Mouse (Mus musculus) cerebral cortex, adult 2 months (tissue): ENCODE results near the gene Cobl.

Source experiments
- WGBS: fragments of 180-500 bp; shearing (Covaris S2); methylation state at CpG from one replicate; pipeline ENCODE4 v1.1.7; 2018; 5-methylcytosine and 5-hydroxymethylcytosine counted together

Gene Cobl

GRCm38 (mm10) chr11:12443614-12444013, 21.1 kb downstream of the Cobl start:
- WGBS, result 75% methylated on average over 4 of the region's 4 CpGs

- WGBS, result 40% methylated on average over 5 of the region's 5 CpGs
Measured at GRCm38 (mm10) chr11:12443185-12443584, 21.6 kb downstream of the Cobl start.

DNA sequence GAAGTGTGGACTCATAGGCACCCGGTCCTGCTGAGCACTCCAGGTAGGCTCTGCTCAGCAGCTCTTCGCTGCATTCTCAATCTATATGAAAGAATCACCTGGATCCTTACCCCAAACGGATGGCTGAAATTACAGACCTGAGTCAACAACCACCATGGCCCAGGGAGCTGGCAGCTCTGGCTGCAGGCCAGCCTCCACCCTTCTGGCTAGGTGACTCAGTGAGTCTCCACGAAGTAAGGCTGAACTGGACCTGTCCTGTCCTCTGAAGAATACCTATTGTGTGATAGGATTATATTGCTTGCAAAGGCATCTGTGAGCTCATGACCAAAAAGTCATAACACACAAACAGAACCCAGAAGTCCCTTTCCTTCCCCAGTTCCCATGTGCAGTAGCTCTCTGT, 22.5 kb downstream of the Cobl start:
- 75% methylated on average over 4 of the region's 4 CpGs for WGBS

GRCm38 (mm10) chr11:12435905-12436304, 28.9 kb downstream of the Cobl start:
- WGBS, result 63% methylated on average over 3 of the region's 3 CpGs

DNA sequence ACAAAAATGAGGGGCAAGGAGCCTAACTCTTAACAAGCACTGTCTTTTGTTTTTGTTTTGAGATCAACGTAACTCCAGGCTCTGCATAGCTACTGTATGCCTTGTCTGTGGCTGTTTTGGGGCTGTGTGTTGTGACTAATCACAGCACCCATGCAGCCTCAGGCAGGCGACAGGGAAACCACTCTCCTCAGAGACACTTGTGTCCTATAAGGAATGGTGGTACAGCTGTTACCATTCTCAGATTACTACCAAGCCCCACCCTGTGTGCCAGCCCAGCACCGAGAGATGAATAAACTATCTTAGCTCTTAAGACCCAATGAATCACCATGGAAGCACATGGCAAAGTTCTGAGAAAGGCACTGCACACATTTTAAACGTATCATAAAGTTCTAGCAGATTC, 29.7 kb downstream of the Cobl start:
- WGBS, result 34% methylated on average over 4 of the region's 4 CpGs

DNA sequence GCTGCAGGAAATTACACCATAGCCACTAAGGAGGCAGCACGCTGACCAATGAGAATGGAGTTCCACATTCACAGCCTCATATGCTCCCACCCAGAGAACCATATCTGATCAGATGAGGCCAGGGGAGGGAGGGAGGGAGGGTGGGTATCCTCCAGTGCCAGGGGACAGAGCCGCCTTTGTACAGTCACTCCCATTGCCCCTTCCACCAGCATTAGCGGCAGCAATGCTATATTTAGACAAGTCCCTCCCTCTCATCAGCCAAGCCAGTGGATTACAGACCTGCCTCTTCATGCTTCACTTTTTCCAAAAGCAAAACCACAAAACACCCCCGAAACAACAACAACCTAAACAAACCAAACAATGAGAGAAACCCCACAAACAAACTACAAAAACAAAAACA, 30.2 kb downstream of the Cobl start:
- 52% methylated on average over 4 of the region's 4 CpGs for WGBS

DNA sequence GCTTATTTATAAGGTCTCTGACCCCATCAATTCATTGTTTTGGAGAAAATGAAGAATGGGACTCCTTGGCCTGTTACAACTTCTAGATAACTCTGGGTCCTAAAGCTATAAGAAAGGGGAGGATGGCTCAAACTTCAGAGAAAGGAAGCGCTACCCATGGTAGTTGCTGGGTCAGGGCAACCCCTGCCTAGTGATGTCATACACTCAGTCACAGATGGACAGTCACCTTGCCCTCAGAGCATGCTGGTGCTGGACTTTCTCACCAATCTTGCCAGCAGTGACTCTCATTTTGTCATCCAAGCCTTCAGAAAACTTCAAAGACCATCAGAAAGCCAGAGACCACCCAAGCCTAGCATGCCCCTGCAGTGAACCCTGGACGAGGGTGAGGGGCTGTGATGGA, 32.8 kb downstream of the Cobl start:
- 94% methylated on average over 2 of the region's 2 CpGs for WGBS

DNA sequence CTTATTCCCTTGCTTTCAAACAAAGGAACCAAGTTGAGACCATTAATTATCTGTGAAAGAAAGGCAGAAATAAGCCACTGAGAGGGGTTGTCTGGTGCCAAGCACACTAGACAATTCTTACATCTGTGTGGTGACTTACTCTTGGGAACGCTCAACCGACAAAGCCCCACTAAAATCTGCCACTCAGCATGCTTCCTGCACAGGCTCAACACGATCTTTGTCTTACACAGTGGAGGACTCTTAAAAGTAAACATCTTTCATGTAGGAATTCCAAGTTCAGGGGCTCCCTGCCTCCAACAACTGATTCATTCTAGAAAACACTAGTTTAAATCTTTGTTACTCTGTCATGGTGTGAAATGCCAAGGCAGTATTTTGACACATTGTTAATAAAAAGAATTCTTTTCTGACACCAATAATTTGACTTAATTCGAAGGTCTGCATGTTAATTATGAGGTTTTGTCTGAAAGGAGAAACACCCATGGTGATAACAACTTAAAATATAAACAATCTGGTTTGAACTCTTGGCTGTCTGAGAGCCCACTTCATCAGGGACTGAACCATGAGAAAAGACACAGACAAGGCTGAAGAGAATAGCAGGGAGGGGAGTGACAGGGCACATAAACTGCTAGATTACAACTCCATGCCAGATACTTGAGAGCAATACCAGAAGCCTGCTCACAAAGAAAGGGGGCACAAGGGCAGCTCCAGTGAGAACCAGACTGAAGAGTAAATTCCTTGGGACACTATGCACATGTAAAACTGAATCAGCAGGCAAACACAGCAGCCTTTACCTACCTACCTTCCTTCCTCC, 34.3 kb downstream of the Cobl start:
- 35% methylated on average over 4 of the region's 4 CpGs for WGBS

- WGBS, result 53% methylated on average over 5 of the region's 5 CpGs
Measured at GRCm38 (mm10) chr11:12426746-12427145, 38.0 kb downstream of the Cobl start.

- 52% methylated on average over 2 of the region's 2 CpGs for WGBS
Measured at GRCm38 (mm10) chr11:12424205-12424604, 40.6 kb downstream of the Cobl start.

DNA sequence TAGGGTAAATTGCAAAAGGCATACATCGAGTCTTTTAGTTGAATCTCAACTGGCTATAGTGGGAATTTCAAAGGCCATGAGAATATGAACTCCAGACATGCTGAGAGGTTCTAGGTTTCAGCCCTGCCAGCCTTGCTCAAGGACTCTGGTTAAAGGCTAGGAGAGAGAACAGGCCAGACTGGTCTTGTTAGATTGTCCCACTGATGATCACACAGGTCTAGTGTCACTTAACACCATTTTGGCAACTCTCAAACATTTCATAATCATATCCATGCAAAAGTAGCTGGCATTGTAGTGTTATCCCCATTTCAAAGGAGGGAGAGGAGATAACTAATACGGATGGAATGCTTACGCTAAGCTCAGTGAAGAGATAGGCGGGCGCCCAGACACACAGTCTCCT, 43.6 kb downstream of the Cobl start:
- 94% methylated on average over 5 of the region's 5 CpGs for WGBS

DNA sequence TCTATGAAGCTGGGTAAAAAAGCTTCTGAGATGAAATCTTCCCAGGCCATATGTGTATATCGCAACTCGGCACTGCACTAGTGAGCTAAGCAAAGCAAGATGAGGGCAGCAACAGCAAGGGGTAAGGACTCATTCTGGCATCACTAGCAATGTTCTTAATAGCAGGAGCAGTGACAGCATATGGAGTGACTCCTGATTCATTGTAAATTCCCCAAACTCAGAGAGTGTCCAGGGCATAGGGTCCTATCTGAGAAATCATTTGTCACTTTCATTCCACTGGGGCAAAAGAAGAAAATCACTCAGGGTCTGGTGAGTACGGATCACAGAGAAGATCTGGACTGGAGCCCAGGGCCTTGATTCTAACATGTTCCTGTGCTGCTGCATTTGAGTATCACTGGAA, 44.6 kb downstream of the Cobl start:
- 72% methylated on average over 3 of the region's 3 CpGs for WGBS

- 36% methylated on average over 7 of the region's 7 CpGs for WGBS
Measured at GRCm38 (mm10) chr11:12416899-12417298, 47.9 kb downstream of the Cobl start.

- 32% methylated on average over 3 of the region's 3 CpGs for WGBS
Measured at GRCm38 (mm10) chr11:12415329-12415728, 49.4 kb downstream of the Cobl start.

DNA sequence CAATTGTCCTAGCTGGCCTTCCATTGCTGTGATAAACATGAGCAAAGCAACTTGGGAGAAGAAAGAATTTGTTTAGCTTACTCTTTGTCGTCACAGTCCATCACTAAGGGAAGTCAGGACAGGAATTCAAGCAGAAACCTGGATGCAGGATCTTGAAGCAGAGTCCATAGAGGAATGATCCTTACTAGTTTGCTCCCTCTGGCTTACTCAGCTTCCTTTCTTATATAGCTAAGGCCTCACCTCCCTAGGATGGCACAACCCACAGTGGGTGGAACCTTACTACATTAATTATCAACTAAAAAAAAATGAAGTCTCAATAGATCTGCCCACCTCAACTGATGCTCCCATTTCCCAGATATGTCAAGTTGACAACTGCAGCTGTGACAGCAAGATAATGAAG, 52.8 kb downstream of the Cobl start:
- 74% methylated on average over 1 of the region's 1 CpGs for WGBS

DNA sequence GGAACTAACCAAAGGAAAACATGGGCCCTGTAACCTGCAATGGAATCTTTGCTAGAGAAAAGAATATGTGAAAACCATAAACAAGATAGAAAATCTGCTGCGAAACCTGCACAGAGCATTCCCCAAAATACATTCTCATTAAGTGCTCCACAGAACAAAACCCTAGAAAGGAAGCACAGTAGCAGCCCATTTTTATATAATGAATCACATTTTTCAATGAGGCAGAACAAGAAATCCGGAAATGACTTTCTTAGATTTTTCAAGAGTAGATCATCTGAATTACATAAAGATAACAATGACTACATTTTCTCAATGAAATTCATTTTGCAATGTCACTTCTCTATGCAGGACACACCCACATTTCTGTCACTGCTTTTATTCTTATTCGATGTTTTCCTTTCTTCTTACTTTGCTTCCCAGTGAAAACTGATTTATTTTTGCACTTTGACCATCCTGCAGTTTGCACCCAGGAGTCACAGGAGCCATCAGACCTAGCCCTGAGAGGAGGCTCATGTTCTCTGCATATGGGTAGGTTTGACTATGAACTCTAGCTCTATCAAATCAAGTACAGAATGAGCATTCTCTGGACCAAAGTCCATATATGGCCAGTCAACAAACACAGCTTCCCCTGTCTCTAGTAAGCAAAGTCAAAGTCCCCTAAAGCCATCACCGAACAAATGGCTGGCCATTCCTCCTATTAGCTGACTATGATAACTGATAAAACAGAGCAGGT, 53.5 kb downstream of the Cobl start:
- 66% methylated on average over 4 of the region's 4 CpGs for WGBS

DNA sequence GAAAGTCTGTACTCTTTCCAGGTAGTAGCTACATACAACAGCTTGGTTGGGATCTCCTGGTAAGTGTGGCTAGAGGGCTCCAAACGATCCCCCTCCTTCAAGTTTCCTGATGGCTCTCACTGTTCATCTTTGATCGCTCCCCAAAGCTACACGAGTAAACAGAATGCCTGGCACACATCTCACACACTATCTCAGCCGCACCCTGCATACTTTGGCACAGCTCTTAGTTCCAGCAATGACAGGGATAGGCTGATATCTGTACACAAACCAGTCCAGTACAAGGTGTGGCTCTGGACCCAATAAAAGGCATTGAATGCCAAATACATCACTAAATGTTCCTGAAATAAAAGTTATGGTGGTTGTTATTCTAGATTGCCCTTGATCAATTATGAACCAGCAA, 55.3 kb downstream of the Cobl start:
- WGBS, result 60% methylated on average over 4 of the region's 4 CpGs

- WGBS, result 60% methylated on average over 6 of the region's 6 CpGs
Measured at GRCm38 (mm10) chr11:12407834-12408233, 56.9 kb downstream of the Cobl start.

GRCm38 (mm10) chr11:12399903-12400302, 64.9 kb downstream of the Cobl start:
- WGBS, result 49% methylated on average over 2 of the region's 2 CpGs

DNA sequence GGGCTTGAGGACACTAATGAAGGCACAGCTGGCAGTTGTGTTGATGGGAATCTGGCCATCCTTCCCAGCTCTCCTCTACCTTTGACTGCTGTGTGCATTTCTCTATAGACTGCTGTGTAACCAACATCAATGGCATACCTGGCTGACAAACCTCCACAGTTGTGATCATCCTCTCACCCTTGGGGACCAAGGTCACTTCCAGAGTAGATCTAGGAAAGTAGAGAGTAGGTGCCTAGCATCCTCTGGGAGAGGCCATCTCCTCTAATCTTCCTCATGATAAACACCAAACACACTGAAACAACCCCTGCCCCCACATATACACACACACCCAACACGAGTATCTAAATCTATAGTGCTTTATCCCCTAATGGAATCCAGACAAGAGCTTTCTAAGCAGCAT, 70.1 kb downstream of the Cobl start:
- 33% methylated on average over 1 of the region's 1 CpGs for WGBS

- WGBS, result 26% methylated on average over 3 of the region's 3 CpGs
Measured at GRCm38 (mm10) chr11:12394151-12394550, 70.6 kb downstream of the Cobl start.

GRCm38 (mm10) chr11:12384826-12385225, 79.9 kb downstream of the Cobl start:
- 29% methylated on average over 2 of the region's 2 CpGs for WGBS

DNA sequence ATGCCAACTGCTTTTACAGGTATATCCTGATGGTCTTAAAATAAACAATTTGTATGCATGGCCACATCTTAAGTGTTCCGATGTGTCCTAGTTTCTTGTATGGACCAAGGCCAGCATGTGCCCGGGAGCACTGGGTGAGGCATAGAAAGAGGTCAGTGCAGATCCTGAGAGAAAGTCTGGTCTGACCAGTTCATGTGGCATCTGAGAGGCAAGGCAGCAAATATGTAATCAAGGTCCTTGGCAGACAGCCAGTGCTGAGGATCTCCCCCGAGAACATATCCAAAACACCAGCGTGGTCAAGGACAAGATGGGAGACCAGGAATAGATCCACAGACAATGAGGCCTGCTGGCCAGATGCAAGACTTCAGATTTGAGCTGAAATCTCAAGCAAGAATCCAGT, 81.8 kb downstream of the Cobl start:
- WGBS, result 61% methylated on average over 4 of the region's 4 CpGs
